Mouse (Mus musculus) heart, adult 2 months (tissue): ENCODE measurements at regions not wholly inside any gene's neighbourhood (a gene's known extent, or its start where the extent isn't known, plus 50 kb on each side); places are given as distances from the start of the nearest gene placed in this dataset.

Experiments used
- CTCF ChIP-seq: fragments of 200-600 bp; IDR thresholded peaks from 2 replicates; pipeline ENCODE4 v1.8.1; 2022; ENCODE audit warnings: antibody characterized with exemption, mild to moderate bottlenecking, moderate library complexity
- EP300 ChIP-seq: fragments of 200-500 bp; IDR thresholded peaks from 2 replicates; pipeline ENCODE4 v1.6.1; 2011; ENCODE audit warnings: low read depth, low read length, control low read depth; ENCODE audit not compliant: insufficient read depth
- POLR2A ChIP-seq: fragments of 200-500 bp; IDR thresholded peaks from 2 replicates; pipeline ENCODE4 v1.6.1; 2011; ENCODE audit warnings: mild to moderate bottlenecking, low read depth, low read length, control low read depth; ENCODE audit not compliant: insufficient read depth

GRCm38 (mm10) chr6:48175234-48175633, 88.8 kb upstream of the Zfp746 start:
- TF ChIP-seq POLR2A (no peak), EP300 (no peak), CTCF (no peak)
